Mouse (Mus musculus) embryo, embryonic 11 days (tissue): ENCODE measurements at regions not wholly inside any gene's neighbourhood (a gene's known extent, or its start where the extent isn't known, plus 50 kb on each side); places are given as distances from the start of the nearest gene placed in this dataset.

Experiments used
- DNase-seq: peaks from one replicate; pipeline ENCODE4 v3.0.0-alpha.2; 2015

- DNase-seq, result peak; percentile 36
These were observed 889.7 kb upstream of the Slc10a2 start for GRCm38 (mm10) chr8:5994846-5995245.

- peak; percentile 61 for DNase-seq
These were observed 860.4 kb upstream of the Slc10a2 start for GRCm38 (mm10) chr8:5965403-5966015.

GRCm38 (mm10) chr8:5964299-5964698 lies 859.1 kb upstream of the Slc10a2 start:
- no peak for DNase-seq

GRCm38 (mm10) chr8:5938057-5938456 lies 832.9 kb upstream of the Slc10a2 start:
- DNase-seq, result no peak

- no peak for DNase-seq
These were observed 813.0 kb upstream of the Slc10a2 start for GRCm38 (mm10) chr8:5918136-5918535.
